Mouse (Mus musculus) embryonic fibroblast, embryonic 13.5 days (primary cell): ENCODE measurements around the gene Fryl. TPM values are rescaled to one million over a fixed set of nuclear protein-coding genes. Genes with fewer than 3 reads are reported as not detected.
"Not testable (repeated sequence)": the region's sequence is repeated elsewhere in the genome, so short reads cannot be mapped to it uniquely, and the experiment has no call there.

Source experiments
- H3K27ac ChIP-seq: 2 replicates; pipeline ENCODE4 v1.5.1; 2012; ENCODE audit warnings: low read length, control low read depth, inconsistent platforms; ENCODE audit not compliant: insufficient read depth
- H3K4me1 ChIP-seq: 2 replicates; pipeline ENCODE4 v1.6.1; 2011; ENCODE audit warnings: low read length; ENCODE audit not compliant: control insufficient read depth, insufficient read depth
- H3K4me3 ChIP-seq: 2 replicates; pipeline ENCODE4 v1.5.1; 2011; ENCODE audit warnings: mild to moderate bottlenecking, control low read depth, low read length; ENCODE audit not compliant: insufficient read depth
- CTCF ChIP-seq: IDR thresholded peaks from 2 replicates; pipeline ENCODE4 v1.5.1; 2011; ENCODE audit warnings: mild to moderate bottlenecking, control low read depth, low read length, moderate library complexity, borderline replicate concordance; ENCODE audit not compliant: insufficient read depth
- POLR2A ChIP-seq: IDR thresholded peaks from 2 replicates; pipeline ENCODE4 v1.6.1; 2011; ENCODE audit warnings: low read depth, mild to moderate bottlenecking, control low read depth, low read length, moderate library complexity
- polyA plus RNA-seq: library from polyadenylated mRNA; stranded (reverse); fragments of >200 nt; gene quantifications from 2 replicates; pipeline ENCODE4 v1.2.4, GENCODE M21; 2011; ENCODE audit warnings: low read depth; ENCODE audit not compliant: missing spikeins, insufficient read length

Fryl gene
- polyA plus RNA-seq, 1 experiment: 59.2 TPM

GRCm38 (mm10) chr5:73006784-73007581, 249.4 kb downstream of the Fryl start, which contains the start of gene Slc10a4:
TSS of gene Slc10a4 (plus strand) at chr5:73006883.
- TF ChIP-seq CTCF: no peak
- no peak for TF ChIP-seq POLR2A
- Histone ChIP-seq H3K4me1 (no peaks in the 10 kb centered on the region), H3K27ac (no peak within 1 kb of the TSS), H3K4me3 (peak within 1 kb of the TSS; percentile 18)

DNA sequence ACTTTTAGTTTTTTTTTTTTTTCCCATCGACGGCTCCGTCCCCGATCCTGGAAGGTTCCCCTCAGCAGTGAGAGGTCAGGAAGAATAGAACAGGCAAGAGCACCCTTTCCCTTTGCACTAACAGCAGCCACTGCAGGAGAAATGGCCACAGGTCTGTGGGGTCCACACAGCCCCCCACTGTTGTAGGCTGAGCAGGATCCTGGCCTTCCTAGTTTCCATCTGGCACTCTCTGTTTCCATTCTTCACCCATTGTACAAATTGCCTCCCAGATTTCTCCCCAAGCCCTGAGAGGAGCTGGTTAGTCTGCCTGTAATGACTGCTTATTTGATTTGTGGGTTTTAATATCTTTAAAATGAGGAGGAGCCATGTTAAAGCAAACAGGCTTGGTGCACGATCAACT, 252.4 kb downstream of the Fryl start:
- TF ChIP-seq POLR2A (no peak), CTCF (no peak)
- Histone ChIP-seq H3K4me1 (no peaks in the 10 kb centered on the region), H3K4me3 (no peak overlapping the region), H3K27ac (no peak overlapping the region)

DNA sequence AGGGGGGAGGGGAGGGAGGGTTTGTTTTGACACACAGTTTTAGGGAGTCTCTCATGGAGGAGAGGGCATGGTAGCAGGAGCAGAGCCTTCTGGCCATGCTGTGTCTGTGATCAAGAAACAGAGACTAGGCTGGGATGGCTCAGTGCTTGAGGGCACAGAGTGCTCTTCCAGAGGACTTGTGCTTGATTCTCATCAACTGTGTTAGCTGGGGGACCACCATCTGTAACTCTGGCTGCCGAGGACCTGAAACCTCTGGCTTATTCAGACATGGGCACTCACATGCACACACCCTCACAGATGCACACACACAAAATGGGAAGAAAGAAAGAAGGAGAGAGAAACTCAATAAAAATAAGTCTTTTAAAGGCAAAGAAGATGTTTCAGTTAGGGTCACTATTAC, 257.9 kb downstream of the Fryl start:
- not testable (repeated sequence) for H3K27ac ChIP-seq, H3K4me3 ChIP-seq, H3K4me1 ChIP-seq

DNA sequence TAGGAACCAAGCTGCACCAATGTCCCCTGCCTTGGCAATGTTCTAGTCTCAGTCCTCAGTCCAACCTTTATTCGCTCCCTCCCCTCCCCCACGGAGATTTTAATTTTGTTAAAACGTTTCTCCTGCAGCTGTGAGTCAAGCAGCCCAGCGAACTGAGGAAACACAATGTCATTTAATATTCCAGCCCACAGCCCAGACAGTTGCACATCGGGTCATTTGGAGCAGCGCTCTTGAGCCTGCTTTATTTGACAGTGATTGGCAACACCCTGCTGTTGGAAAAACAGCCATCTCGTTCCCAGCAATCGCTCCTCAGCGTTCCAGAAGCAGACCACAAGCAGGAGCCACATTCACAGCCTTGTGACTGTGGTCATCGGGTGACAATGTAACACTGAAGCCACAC, 261.0 kb downstream of the Fryl start:
- Histone ChIP-seq H3K27ac (no peak overlapping the region), H3K4me1 (no peaks in the 10 kb centered on the region), H3K4me3 (no peak overlapping the region)
- no peak for TF ChIP-seq POLR2A
- TF ChIP-seq CTCF: no peak

- TF ChIP-seq POLR2A: no peak
- TF ChIP-seq CTCF: no peak
- H3K4me3 ChIP-seq: no peak overlapping the region
- H3K27ac ChIP-seq: no peak overlapping the region
- no peaks in the 10 kb centered on the region for H3K4me1 ChIP-seq
Measured at GRCm38 (mm10) chr5:72994928-72995327, 261.5 kb downstream of the Fryl start.

DNA sequence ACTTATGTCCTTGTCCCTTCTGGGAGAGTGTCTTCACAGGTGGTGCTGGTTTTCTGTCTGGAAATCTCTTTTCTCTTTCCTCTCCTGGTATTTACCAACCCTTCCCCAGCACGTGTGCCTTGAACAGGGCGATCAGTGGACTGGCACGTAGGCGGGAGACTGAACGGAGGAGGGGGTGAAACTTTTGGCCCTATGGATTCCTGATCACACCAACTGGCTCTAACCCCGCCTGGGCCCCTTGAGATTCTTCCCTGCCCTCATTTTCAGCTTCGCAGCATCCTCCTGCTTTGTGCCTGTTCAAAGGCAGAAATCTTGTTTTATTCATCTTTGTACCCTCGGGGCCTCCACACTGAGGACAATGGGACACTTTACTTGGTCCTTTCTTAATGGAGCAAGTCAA, 262.0 kb downstream of the Fryl start:
- H3K4me1 ChIP-seq: no peaks in the 10 kb centered on the region
- TF ChIP-seq CTCF (no peak), POLR2A (no peak)
- no peak overlapping the region for H3K27ac ChIP-seq
- H3K4me3 ChIP-seq: no peak overlapping the region

- no peak overlapping the region for H3K4me3 ChIP-seq
- no peak overlapping the region for H3K27ac ChIP-seq
- H3K4me1 ChIP-seq: no peaks in the 10 kb centered on the region
- no peak for TF ChIP-seq POLR2A
- TF ChIP-seq CTCF: no peak
Measured at GRCm38 (mm10) chr5:72992474-72992873, 263.9 kb downstream of the Fryl start.

GRCm38 (mm10) chr5:72989756-72990155, 266.7 kb downstream of the Fryl start:
- no peak overlapping the region for H3K27ac ChIP-seq
- H3K4me1 ChIP-seq: no peaks in the 10 kb centered on the region
- no peak for TF ChIP-seq POLR2A
- TF ChIP-seq CTCF: no peak
- no peak overlapping the region for H3K4me3 ChIP-seq

- Histone ChIP-seq H3K4me3 (no peak overlapping the region), H3K4me1 (no peaks in the 10 kb centered on the region), H3K27ac (no peak overlapping the region)
- TF ChIP-seq CTCF (no peak), POLR2A (no peak)
Measured at GRCm38 (mm10) chr5:72987786-72988185, 268.6 kb downstream of the Fryl start.

- Histone ChIP-seq H3K4me3 (no peak overlapping the region), H3K4me1 (no peaks in the 10 kb centered on the region), H3K27ac (no peak overlapping the region)
- no peak for TF ChIP-seq CTCF
- no peak for TF ChIP-seq POLR2A
Measured at GRCm38 (mm10) chr5:72984091-72984490, 272.3 kb downstream of the Fryl start.
